Mouse (Mus musculus): ENCODE measurements around the gene Ino80.

Ino80 gene

GRCm38 (mm10) chr2:119399313-119399712 lies 78.2 kb downstream of the Ino80 start:
- H3K27me3 ChIP-seq (ENCODE audit: control insufficient read depth, insufficient read depth, low read length, poor library complexity, severe bottlenecking), result no peaks in the 10 kb centered on the region
- no peak for DNase-seq (ENCODE audit: low read depth, low spot score)
- H3K36me3 ChIP-seq (ENCODE audit: control insufficient read depth, insufficient read depth, low read length, poor library complexity, severe bottlenecking), result peaks cover 9% of the 10 kb centered on the region; the same call in 1 of the 2 replicates

GRCm38 (mm10) chr2:119398665-119399064 lies 78.8 kb downstream of the Ino80 start:
- H3K36me3 ChIP-seq (ENCODE audit: control insufficient read depth, insufficient read depth, low read length, poor library complexity, severe bottlenecking), result peaks cover 7% of the 10 kb centered on the region; the same call in 1 of the 2 replicates
- no peaks in the 10 kb centered on the region for H3K27me3 ChIP-seq (ENCODE audit: control insufficient read depth, insufficient read depth, low read length, poor library complexity, severe bottlenecking)

GRCm38 (mm10) chr2:119398252-119398651 lies 79.2 kb downstream of the Ino80 start:
- no peak for DNase-seq (ENCODE audit: low read depth, low spot score)
- H3K27me3 ChIP-seq (ENCODE audit: control insufficient read depth, insufficient read depth, low read length, poor library complexity, severe bottlenecking), result no peaks in the 10 kb centered on the region
- H3K36me3 ChIP-seq (ENCODE audit: control insufficient read depth, insufficient read depth, low read length, poor library complexity, severe bottlenecking), result 0 out of 2 replicates have a peak, but pooled peaks cover 5% of the 10 kb centered on the region

More at GRCm38 (mm10) chr2:119398665-119399064, 78.8 kb downstream of the Ino80 start:
- DNase-seq (ENCODE audit: low read depth, low spot score), result no peak

- DNase-seq (ENCODE audit: low read depth, low spot score), result no peak
Measured at GRCm38 (mm10) chr2:119389992-119390391, 87.5 kb downstream of the Ino80 start.

GRCm38 (mm10) chr2:119388266-119388665 lies 89.2 kb downstream of the Ino80 start:
- Histone ChIP-seq H3K27me3 (ENCODE audit: control insufficient read depth, insufficient read depth, low read length, poor library complexity, severe bottlenecking) (no peaks in the 10 kb centered on the region), H3K36me3 (ENCODE audit: control insufficient read depth, insufficient read depth, low read length, poor library complexity, severe bottlenecking) (peaks cover 4% of the 10 kb centered on the region; the same call in 1 of the 2 replicates)
- no peak for DNase-seq (ENCODE audit: low read depth, low spot score)

More at GRCm38 (mm10) chr2:119389992-119390391, 87.5 kb downstream of the Ino80 start:
- Histone ChIP-seq H3K36me3 (ENCODE audit: control insufficient read depth, insufficient read depth, low read length, poor library complexity, severe bottlenecking) (peaks cover 4% of the 10 kb centered on the region; the same call in 1 of the 2 replicates), H3K27me3 (ENCODE audit: control insufficient read depth, insufficient read depth, low read length, poor library complexity, severe bottlenecking) (no peaks in the 10 kb centered on the region)

GRCm38 (mm10) chr2:119379455-119379854 lies 98.0 kb downstream of the Ino80 start:
- Histone ChIP-seq H3K36me3 (ENCODE audit: control insufficient read depth, insufficient read depth, low read length, poor library complexity, severe bottlenecking) (peaks cover 10% of the 10 kb centered on the region), H3K27me3 (ENCODE audit: control insufficient read depth, insufficient read depth, low read length, poor library complexity, severe bottlenecking) (no peaks in the 10 kb centered on the region)
- no peak for DNase-seq (ENCODE audit: low read depth, low spot score)

GRCm38 (mm10) chr2:119377826-119378225 lies 99.7 kb downstream of the Ino80 start:
- DNase-seq (ENCODE audit: low read depth, low spot score), result no peak
- no peaks in the 10 kb centered on the region for H3K27me3 ChIP-seq (ENCODE audit: control insufficient read depth, insufficient read depth, low read length, poor library complexity, severe bottlenecking)
- H3K36me3 ChIP-seq (ENCODE audit: control insufficient read depth, insufficient read depth, low read length, poor library complexity, severe bottlenecking), result peaks cover 10% of the 10 kb centered on the region

GRCm38 (mm10) chr2:119377286-119377685 lies 100.2 kb downstream of the Ino80 start:
- no peak for DNase-seq (ENCODE audit: low read depth, low spot score)
- H3K36me3 ChIP-seq (ENCODE audit: control insufficient read depth, insufficient read depth, low read length, poor library complexity, severe bottlenecking), result peaks cover 6% of the 10 kb centered on the region
- no peaks in the 10 kb centered on the region for H3K27me3 ChIP-seq (ENCODE audit: control insufficient read depth, insufficient read depth, low read length, poor library complexity, severe bottlenecking)

- H3K27me3 ChIP-seq (ENCODE audit: control insufficient read depth, insufficient read depth, low read length, poor library complexity, severe bottlenecking), result no peaks in the 10 kb centered on the region
- H3K36me3 ChIP-seq (ENCODE audit: control insufficient read depth, insufficient read depth, low read length, poor library complexity, severe bottlenecking), result no peaks in the 10 kb centered on the region
- DNase-seq (ENCODE audit: low read depth, low spot score), result no peak
Measured at GRCm38 (mm10) chr2:119370116-119370515, 107.4 kb downstream of the Ino80 start.

GRCm38 (mm10) chr2:119367346-119367745 lies 110.1 kb downstream of the Ino80 start:
- no peak for DNase-seq (ENCODE audit: low read depth, low spot score)
- H3K27me3 ChIP-seq (ENCODE audit: control insufficient read depth, insufficient read depth, low read length, poor library complexity, severe bottlenecking), result no peaks in the 10 kb centered on the region
- H3K36me3 ChIP-seq (ENCODE audit: control insufficient read depth, insufficient read depth, low read length, poor library complexity, severe bottlenecking), result no peaks in the 10 kb centered on the region

GRCm38 (mm10) chr2:119364969-119365368 lies 112.5 kb downstream of the Ino80 start:
- no peaks in the 10 kb centered on the region for H3K36me3 ChIP-seq (ENCODE audit: control insufficient read depth, insufficient read depth, low read length, poor library complexity, severe bottlenecking)
- H3K27me3 ChIP-seq (ENCODE audit: control insufficient read depth, insufficient read depth, low read length, poor library complexity, severe bottlenecking), result no peaks in the 10 kb centered on the region
- DNase-seq (ENCODE audit: low read depth, low spot score), result no peak

- H3K27me3 ChIP-seq (ENCODE audit: control insufficient read depth, insufficient read depth, low read length, poor library complexity, severe bottlenecking), result no peaks in the 10 kb centered on the region
- no peak for DNase-seq (ENCODE audit: low read depth, low spot score)
- no peaks in the 10 kb centered on the region for H3K36me3 ChIP-seq (ENCODE audit: control insufficient read depth, insufficient read depth, low read length, poor library complexity, severe bottlenecking)
Measured at GRCm38 (mm10) chr2:119359721-119360291, 117.7 kb downstream of the Ino80 start.

GRCm38 (mm10) chr2:119358249-119358648 lies 119.2 kb downstream of the Ino80 start:
- no peaks in the 10 kb centered on the region for H3K36me3 ChIP-seq (ENCODE audit: control insufficient read depth, insufficient read depth, low read length, poor library complexity, severe bottlenecking)
- no peaks in the 10 kb centered on the region for H3K27me3 ChIP-seq (ENCODE audit: control insufficient read depth, insufficient read depth, low read length, poor library complexity, severe bottlenecking)
- peak; percentile 39 for DNase-seq (ENCODE audit: low read depth, low spot score)

GRCm38 (mm10) chr2:119356805-119357204 lies 120.7 kb downstream of the Ino80 start:
- peak; percentile 53 for DNase-seq (ENCODE audit: low read depth, low spot score)
- H3K36me3 ChIP-seq (ENCODE audit: control insufficient read depth, insufficient read depth, low read length, poor library complexity, severe bottlenecking), result no peaks in the 10 kb centered on the region
- H3K27me3 ChIP-seq (ENCODE audit: control insufficient read depth, insufficient read depth, low read length, poor library complexity, severe bottlenecking), result no peaks in the 10 kb centered on the region

- Histone ChIP-seq H3K36me3 (ENCODE audit: control insufficient read depth, insufficient read depth, low read length, poor library complexity, severe bottlenecking) (no peaks in the 10 kb centered on the region), H3K27me3 (ENCODE audit: control insufficient read depth, insufficient read depth, low read length, poor library complexity, severe bottlenecking) (no peaks in the 10 kb centered on the region)
- DNase-seq (ENCODE audit: low read depth, low spot score), result no peak
Measured at GRCm38 (mm10) chr2:119356310-119356709, 121.2 kb downstream of the Ino80 start.

- DNase-seq (ENCODE audit: low read depth, low spot score), result no peak
- Histone ChIP-seq H3K27me3 (ENCODE audit: control insufficient read depth, insufficient read depth, low read length, poor library complexity, severe bottlenecking) (no peaks in the 10 kb centered on the region), H3K36me3 (ENCODE audit: control insufficient read depth, insufficient read depth, low read length, poor library complexity, severe bottlenecking) (no peaks in the 10 kb centered on the region)
Measured at GRCm38 (mm10) chr2:119355651-119356050, 121.8 kb downstream of the Ino80 start.

Measured in splenic B cell, adult 2 months (primary cell).